Mouse (Mus musculus) right cerebral cortex, postnatal 14 days (tissue): ENCODE measurements around the gene Abtb1.
A peak's percentile ranks its signal among the peaks of the same experiment; 100 is the strongest.

Experiments
- DNase-seq: peaks from one replicate; pipeline ENCODE4 v3.0.0; 2022

Abtb1 gene

DNA sequence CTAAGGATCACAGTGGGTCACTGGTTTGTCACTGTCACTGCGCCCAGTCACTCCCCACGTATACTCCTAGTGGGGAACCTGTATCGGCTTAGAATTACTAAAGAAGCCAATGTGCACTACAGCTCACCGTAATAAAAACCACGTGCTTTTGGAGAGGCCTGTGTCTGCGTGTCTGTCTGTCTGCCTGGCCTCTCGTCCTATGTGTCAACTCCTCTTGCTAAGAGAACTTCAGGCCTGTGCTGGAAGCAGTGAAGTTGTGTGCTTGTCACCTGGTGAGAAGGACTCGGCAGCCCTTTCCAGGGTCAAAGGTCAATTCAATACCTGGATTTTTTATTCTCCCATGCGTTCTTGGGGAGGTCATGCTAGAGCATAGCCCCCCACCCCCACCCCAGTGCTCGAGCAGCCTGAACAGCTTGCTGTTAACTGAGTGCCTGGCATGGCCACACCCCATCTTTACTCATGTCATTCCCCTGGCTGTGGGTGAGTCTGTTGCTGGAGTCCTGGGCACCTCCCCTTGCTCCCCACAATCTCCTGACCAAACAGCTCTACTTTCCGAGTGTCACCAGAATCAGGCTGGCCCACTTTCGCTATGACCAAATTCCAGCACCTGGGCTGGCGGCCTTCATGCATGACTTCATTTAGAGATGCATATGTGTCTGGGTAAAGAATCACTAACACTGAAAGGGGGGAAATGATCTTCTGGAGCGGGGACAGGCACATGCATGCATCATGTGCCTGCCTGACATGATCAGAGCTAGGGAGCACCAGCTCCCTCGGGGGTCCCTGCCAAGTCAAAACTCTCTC lies 13.4 kb downstream of the Abtb1 start:
- DNase-seq: no peak

DNA sequence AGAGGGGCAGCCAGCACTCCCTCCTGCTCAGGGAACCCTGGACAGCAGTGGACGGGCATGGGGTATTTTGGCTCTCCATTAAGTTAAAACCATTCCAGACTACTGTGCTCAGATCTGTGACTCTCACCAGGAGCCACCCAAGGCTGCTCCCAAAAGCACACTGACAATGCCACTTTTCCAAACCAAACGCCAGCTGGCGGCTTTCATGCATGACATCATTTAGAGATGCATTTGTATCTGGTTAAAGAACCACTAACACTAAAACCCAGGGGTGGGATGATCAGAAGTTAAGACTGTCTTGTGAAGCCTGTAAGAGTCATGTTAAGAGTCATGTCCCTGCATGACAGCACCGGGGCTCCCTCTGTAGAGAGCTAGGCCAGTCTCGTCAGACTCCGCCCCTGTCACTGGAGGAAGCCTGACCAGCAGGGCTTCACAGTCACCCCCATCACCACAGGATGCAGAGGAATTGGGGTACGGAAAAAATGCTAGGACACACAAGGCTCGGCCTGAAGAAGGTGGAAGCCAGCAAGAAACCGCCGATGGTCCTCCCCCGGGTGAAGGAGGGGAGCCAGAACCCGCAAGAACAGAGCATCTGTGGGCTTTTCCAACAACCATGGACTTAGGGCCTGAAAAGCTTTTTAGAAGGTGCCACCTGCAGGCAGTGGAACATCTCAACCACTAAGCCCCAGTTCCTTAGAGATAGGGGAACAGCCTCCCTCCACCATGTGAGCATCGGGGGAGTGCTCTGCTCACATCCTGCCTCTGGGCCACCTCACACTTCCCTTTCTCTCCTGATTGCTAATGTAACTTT lies 14.2 kb downstream of the Abtb1 start:
- DNase-seq: no peak

DNA sequence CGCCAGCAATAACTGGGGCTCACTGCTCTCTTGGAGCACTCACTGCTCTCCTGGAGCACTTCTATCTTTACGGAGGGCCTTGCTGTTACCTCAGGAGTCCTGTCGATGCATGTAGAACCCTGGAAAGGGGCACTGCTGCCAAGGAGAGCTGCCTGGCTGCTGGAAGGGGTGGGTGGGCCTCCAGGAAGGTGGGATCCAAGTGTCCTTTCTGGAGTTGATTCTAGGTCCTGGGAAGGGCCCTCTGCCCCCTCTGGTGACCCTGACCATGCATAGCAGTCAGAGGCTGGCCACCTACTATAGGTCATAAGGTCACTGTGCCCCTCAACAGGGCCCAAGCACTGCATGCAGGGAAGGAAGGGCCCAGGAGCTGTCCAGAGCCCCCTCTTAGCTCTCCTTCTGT lies 14.8 kb downstream of the Abtb1 start:
- DNase-seq: no peak

DNA sequence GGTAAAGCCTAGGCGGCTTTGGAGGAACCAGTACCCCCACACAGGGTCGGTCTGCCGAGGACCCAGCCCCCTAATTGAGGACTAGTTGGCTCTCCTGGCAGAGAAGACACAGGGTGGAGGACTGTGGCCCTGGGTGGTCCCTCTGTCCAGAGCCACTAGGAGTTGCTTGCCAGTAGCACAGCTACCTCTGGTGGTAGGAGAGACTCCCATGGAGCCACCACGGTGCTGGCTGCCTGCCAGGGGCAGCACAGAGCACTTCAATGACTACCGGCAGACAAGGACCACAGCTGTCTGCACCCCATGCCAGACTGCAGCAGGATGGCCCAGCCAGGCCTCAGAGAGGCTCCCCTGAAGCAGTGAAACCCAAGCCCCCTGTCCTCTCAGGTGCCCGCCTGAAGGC lies 15.2 kb downstream of the Abtb1 start:
- peak; percentile 79 for DNase-seq

DNA sequence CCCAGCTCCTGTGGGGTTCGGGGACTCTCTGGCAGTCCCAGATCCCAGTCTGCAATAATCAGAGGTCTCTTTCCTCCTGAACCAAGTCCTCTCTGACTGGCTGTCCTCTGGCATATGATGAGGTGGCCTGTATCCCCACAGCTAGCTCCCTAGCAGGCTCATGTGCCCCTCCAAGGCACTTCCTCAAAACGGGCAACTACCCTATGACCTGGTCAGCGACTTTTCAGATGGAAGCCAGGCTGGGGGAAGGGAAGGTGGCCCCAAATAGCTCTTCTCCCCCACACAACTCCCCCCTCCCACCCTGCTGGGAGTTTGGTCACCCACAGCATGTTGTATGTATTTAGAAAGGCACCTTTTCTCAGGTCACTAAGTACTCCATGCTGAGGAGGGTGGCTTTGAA lies 15.7 kb downstream of the Abtb1 start:
- DNase-seq: no peak

DNA sequence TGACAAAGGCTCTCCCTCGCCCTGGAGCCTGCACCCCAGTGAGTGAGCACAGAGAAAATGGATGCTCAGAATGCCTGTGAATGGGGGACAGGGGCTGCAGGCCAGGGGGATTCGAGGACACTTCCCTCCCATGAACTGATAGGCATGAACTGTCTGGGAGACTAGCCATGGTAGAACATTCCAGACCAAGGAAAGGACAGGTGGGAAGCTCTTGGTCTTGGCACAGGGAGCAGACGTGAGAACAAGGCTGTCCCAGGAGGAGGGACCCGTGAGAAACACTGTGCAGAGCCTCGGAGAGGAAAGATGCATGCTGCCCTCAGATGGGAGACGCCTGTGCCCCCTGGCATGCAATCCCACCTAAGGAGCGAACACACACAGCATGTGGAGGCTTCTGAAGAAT lies 17.6 kb downstream of the Abtb1 start:
- DNase-seq: no peak

DNA sequence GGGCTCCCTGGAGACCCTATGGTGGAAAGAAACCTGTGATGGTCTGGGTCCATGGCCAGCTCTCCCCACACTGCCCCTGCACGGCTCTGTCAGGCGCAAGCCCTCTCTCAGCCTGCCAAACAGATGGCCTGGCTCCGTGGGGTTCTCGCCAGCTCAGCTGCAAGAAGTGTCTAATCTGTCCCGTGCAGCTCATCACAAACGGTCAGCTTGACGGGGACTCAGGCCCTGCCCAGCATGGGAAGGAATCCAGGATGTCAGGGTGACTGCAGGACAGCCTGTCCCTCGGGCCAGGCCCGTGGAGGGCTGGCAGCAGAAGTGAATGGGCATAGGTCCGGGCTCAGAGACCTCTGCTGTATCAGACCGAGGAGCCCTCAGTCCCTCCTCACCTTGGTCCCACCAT lies 19.9 kb downstream of the Abtb1 start:
- DNase-seq: no peak

DNA sequence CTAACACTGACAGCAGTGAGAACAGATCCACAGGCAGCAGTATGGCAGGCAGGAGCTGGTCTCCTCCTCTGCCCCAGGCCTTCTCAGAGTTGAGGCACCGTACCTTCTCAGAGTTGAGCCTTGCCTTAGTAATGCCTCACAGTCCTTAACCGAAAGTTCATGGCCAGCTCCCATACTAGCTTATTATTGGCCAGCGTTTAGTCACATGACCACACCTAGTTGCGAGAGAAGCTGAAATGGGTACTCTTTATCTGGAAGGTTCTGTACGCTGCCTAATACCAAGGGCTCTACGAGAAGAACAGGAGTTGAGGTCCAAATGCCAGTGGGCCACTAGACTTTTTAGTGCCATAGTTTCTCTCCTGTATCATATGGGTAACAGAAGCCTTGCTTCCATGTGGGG lies 20.5 kb downstream of the Abtb1 start:
- DNase-seq: no peak

DNA sequence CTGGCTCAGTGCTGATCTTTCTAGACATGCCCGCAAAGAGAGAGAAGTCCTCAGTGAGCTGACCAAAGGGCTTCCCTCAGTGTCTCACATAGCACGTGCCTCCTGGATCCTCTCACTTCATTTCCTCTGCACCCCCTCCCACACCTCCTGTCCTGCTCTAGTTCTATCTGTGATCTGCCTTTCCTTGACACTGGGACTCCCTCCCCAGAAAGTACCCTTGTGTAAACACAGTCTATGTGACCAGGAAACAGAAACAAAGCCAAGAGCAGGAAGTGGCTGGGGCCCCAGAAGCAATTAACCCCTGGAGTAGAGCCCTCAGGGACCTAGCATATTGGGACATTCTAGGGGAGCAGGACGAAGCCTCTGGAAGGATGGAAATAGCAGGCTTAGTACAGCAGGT lies 20.9 kb downstream of the Abtb1 start:
- no peak for DNase-seq

DNA sequence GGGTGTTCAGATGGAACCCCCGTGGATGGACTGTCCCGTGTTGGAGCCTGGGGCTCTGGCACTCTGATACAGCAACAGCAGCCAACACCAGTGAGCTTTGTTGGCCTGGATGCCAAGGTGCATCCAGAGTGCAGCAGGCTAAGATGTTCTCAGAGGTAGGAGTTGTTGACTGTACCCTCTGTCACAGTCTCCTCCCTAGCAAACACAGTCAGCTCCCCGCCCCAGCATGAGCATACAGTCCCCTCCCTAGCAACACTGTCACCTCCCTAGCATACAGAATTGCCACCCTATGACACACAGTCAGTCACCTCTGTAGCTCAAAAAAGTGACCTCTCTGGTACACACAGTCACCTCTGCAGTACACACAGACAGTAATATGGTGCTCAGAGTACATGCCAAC lies 24.9 kb downstream of the Abtb1 start:
- DNase-seq: no peak

DNA sequence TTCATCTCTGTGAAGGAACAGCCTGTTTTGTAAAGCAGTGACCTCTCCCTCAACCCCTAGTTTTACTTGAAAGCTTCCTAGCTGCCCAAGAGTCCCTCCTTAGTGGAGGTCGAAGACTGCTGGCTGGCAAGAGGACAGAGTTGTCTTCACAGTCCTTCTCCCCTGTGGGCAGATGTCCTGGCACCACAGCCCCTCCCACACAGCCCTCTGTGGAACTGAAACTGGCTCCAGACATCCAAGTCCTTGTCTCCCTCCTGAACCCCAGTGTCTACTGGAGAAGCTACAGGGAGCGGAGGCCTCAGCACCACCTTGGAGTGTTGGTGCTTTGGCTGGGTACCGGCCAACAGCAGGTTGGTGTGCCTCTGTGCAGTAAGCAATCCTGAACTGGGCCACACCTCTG lies 26.3 kb downstream of the Abtb1 start:
- DNase-seq: no peak

DNA sequence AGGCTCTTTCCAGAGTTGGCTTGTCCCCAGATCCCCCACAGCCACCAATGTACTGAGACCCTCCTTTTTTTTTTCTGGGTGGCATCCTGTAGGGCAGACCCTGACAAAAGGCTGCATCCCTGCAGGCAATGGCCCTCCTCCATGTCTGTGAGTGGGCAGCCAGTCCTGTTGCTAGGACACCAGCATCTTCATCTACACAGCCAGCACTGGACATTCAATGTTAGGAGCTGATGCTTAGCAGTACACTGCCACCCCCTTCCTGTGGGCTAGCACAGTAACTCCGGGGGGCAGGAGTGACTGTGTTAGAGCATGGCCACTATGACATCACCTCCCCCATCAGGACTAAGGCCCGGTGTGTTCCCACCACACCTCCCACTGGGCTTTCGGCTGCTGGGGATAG lies 26.7 kb downstream of the Abtb1 start:
- no peak for DNase-seq

DNA sequence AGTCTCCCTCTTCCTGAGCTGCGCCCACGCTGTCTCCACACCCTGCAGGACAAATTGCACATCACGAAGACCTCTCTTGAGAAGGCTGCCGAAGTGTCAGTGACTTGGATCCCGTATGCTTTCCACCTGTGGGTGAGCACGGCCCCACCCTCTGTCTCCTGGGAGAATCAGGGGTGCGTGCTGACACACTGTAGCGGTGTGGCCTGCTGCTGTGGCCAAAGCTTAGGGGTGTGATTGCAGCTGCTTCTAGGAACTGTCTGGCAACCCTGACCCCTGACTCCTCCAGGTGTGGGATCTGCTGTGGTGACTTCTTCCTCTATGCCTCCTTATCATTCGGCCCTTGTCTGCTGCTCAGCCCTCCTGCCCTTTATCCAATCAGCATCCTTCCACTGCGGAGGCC lies 28.0 kb downstream of the Abtb1 start:
- no peak for DNase-seq

DNA sequence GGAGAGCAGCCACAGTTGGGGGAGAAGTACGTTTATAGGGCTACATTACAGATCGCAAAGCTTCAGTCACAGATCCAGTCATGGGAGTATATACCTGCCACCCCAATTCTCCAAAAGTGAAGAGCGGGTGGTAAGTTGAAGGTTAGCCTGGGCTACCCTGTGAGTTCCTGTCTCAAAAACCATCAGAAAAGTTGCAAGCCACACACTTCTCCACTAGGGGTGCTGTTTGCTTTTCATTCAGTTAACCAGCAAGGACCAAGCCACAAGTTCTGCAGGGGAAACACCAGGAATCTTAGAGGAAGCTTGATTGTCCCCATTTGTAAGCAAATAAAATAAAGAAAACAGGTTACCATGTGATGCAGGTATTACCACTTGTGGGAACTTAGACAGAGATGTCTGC lies 28.9 kb downstream of the Abtb1 start:
- DNase-seq: no peak

DNA sequence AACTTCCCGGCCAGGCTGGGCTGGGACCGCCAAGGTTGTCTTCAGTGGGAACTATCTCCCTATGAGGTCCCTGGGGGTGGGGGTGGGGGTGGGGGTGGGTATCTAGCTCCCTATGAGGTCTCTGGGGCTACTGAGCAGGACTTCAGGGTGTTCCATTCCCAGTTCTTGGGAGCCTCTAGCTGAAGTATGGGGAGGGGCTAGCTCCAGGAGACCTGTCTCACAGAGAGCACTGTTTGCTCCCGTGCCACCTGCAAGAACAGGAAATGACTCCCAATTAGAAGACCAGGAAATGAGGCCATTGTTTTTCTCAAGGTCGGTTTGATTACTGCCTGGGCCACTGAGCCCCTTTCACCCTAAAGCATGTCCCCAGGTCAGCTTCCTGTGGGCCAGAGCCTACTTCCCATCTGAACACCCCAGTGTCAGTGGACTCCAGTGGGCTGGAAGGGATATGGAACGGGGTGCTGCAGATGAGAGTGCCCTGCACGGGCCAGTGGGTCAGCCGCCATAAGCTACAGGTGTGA lies 29.8 kb downstream of the Abtb1 start:
- DNase-seq: no peak

DNA sequence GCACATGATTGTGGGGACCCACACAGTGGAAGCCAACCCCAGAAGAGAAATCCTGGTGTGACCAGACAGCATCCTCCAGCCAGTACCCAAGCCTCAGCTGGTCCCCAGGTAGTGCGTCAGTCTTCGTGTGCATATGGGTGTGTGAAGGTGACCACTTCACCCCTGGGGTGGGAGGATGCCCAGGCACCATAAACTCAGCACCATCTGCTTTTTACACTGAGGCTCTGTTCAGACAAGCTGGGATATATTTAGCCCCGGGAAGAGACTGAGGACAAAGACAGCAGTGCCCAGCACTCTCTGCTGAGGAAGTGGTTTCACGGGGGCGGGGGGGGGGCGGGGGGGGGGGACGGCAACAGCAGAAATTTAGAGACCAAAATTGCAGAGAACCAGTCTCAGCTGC lies 30.4 kb downstream of the Abtb1 start:
- no peak for DNase-seq

DNA sequence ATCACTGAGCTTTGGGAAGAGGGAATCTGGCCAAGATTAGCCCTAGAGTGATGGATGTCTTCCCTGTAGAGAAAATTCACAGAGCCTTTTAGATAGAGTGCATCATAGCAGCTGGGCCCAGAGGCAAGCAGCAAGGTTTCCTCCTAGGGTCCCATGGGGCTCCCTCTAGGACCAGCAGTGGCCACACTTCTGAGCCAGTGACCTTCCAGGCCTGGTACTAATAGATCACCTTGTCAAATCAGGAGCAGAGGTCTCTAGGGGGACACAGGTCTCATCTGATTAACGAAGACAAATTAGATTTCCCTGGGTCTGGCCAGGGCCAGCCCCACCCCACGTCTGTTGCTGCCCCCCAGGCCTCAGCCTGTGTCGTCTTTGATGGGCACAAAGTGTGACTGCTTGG lies 31.5 kb downstream of the Abtb1 start:
- no peak for DNase-seq

DNA sequence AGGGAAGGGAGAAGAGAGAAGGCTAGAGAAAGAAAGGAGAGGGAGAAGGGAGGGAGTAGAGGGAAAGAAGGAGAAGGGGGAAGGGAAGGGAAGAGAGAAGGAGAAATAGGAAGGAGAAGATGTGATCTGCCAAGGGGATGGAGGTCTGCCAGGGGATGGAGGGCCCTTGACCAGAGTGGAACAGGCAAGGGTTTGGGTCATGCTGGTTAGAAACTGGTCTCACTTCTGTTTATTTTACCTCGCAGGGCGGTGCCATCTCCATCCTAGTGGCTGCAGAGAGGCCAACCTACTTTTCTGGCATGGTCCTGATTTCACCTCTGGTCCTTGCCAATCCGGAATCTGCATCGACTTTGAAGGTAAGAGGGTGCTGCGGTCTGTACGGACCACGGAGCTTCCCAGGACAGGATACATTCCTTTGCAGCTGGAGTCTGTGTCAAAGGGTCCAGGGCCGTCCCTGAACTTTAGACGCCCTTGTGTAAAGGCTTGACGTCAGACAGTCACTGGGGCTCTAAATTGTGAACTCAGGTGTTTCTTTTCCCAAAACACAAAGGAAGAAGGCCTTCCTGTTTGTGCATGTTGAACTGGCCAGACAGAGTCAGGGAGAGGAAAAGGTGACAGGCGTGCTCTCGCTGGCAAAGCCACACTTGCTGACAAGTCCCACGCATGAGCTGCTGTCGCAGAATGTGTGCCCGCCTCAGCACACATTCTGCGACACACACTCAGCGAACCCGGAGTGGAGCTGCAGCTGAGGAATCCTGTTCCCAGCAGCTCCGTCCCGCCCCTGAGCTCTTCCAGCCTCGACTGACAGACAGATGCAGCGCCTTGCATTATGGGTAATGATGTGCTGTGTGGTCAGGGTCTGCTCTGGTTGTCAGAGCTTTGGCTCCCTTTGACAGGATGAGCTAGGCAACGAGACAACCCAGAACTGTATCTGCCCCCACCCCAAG lies 32.4 kb downstream of the Abtb1 start:
- DNase-seq: no peak

DNA sequence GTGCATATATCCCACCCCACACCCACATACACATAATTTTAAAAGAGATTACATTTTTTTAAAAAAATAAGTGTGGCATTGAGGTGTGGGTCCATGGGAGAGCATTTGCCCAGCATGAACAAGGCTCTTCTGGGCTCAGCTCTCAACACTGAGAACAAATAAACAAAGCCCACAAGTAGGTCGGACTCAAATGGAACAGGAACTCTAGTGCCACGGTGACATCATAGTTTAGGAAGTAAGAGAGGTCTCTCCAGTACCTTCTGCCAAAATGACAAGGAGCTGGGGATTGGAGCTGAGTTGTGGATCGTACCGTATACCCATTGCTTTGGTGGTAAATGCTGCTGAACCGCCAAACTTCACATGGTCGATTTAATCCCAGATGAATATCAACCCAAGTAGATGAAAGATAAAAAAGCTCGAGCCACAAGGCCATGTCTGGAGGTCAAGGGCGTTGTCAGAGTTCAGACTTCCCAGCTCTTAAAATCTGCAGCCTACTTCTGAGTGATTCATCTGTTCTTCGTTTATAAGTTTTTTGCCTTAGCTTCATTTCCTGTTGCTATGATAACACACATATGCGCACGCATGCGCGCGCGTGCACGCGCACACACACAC lies 36.7 kb downstream of the Abtb1 start:
- no peak for DNase-seq

DNA sequence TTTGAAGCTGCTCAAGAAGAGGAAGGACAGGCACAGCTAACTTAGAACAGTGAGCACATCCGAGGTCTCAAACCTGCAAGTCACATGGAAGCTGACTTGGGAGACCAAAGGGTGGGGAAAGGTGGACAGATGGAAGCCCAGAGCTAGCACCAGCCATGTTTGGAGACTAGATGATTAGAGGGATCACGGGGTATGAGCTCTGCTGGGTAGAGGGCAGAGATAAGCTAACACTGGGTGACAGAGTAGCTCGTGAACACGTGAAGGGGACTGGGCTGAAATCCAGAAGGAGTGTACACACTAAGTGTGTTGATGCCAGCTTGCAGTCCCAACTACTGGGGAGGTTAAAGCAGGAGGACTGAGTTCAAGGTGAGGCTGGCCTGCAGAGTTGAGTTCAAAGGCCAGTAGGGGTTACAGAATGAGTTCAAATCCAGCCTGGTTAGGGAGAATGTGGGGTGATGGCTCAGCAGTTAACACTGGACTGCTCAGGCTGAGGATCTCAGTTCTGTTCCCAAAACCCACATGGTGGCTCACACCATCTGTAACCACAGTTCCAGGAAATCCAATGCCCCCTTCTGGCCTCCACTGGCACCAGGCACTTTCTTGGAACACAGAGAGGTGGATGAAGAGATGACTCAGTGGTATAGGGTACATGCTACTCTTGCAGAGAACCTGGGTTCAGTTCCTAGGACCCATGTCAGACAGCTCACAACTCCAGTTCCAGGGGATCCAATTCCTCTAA lies 37.7 kb downstream of the Abtb1 start:
- no peak for DNase-seq

DNA sequence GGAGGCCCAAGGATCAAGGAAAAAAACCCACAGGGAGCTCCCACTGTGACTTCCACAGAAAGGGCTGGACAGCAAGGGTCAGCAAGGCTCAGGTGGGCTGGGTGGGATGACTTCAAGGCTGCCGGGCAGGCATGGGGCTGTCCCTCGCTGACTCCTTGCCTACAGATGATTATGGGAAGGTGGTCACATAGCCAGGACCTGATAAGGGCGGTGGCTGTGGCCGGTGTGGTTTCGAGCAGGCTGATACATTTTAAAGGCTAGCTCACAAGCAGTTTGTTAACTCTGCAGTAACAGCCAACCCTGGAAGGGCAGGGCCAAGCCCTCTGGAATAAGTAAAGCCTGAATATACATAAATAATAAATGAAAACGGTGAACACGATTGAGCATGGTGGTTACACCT lies 38.7 kb downstream of the Abtb1 start:
- DNase-seq: no peak

DNA sequence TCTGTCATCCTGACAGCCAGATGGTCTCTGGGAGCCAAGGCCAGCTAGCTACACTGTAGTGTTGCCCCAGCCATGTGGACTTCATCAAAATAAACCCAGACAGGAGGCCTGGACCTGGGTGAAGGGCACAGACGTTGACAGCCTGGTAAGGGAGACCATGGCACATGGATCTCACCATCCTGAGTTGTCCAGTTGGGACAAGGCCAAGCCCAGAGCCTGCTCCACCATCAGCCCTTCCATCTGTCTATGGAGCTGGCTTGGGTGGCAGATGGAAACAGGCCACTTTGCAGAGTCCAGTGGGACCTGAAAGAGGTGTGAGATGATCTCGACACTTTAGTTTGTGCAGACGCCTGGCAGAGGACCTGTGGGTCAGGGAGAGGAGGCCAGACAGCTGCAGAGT lies 41.0 kb downstream of the Abtb1 start:
- DNase-seq: no peak
